Mouse (Mus musculus) MEL (cell line): ENCODE results near the gene Coasy.

ENCODE experiments used
- CTCF ChIP-seq, 3 experiments: IDR thresholded peaks in 2 of 3; conservative IDR thresholded peaks in 1 of 3; 2 replicates each; pipeline ENCODE4 v1.5.1; 2011 to 2012; ENCODE audit warnings: low read length in 3 of 3, low read depth in 2 of 3, mild to moderate bottlenecking in 2 of 3, improper control_type of control experiment in 1 of 3, inconsistent platforms in 1 of 3, mixed read lengths in 1 of 3, moderate library complexity in 1 of 3; ENCODE audit not compliant: control insufficient read depth in 1 of 3, insufficient read depth in 1 of 3, poor library complexity in 1 of 3, severe bottlenecking in 1 of 3
- EP300 ChIP-seq, 2 experiments: IDR thresholded peaks; 2 replicates each; pipeline ENCODE4 v1.6.1; 2011; ENCODE audit warnings: improper control_type of control experiment in 2 of 2, low read length in 2 of 2, low read depth in 1 of 2, mild to moderate bottlenecking in 1 of 2
- MAX ChIP-seq: IDR thresholded peaks from 2 replicates; pipeline ENCODE4 v1.6.1; 2011; ENCODE audit warnings: low read length, improper control_type of control experiment
- MYC ChIP-seq: IDR thresholded peaks from 2 replicates; pipeline ENCODE4 v1.6.1; 2011; ENCODE audit warnings: low read depth, mild to moderate bottlenecking, low read length, improper control_type of control experiment, moderate library complexity
- POLR2AphosphoS2 ChIP-seq: IDR thresholded peaks from 2 replicates; pipeline ENCODE4 v1.6.1; 2011; ENCODE audit warnings: low read length, improper control_type of control experiment

DNA sequence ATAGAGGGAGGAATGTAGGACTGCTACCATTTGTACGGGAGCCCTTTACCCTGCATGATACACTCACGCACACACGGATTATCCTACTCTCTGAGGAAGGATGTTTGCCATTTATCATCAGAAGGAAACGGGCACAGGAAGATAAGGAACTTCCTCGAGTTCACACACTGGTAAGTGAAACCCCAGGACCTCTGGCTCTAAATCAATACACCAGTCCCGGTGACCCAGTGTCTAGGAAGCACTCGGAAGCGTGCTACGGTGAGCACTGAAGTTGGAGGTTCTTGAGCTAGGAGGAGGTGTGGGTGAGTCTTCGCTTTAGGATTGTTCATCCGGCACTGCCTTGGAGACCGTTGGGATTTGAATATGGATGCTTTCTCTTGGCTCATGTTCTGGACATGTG, 50.7 kb downstream of the Coasy start:
- TF ChIP-seq CTCF (IDR thresholded peaks at IDR 0.05 in 2 of 3, conservative IDR thresholded peaks at IDR 0.05 in 1 of 3; ENCODE audit: control insufficient read depth in 1 of 3, insufficient read depth in 1 of 3, low read depth in 2 of 3, low read length in 3 of 3, poor library complexity in 1 of 3, severe bottlenecking in 1 of 3) (no peak), POLR2AphosphoS2 (no peak), MAX (no peak), MYC (no peak), EP300 (IDR thresholded peaks at IDR 0.05; ENCODE audit: low read depth in 1 of 2, low read length in 2 of 2) (0 out of 4 replicates have a peak, but pooled peaks of 1 of the 2 experiments have one; percentile 17)
